Mouse (Mus musculus) CD8-positive naive resting alpha-beta T cell, adult 2 months (primary cell): ENCODE measurements around the gene Lats2.
"Not testable (repeated sequence)": the region's sequence is repeated elsewhere in the genome, so short reads cannot be mapped to it uniquely, and the experiment has no call there.

Source experiments
- DNase-seq, 2 experiments: peaks; one replicate each; pipeline ENCODE4 v3.0.0; 2022; ENCODE audit warnings: low read depth in 2 of 2, low spot score in 2 of 2

Gene Lats2

DNA sequence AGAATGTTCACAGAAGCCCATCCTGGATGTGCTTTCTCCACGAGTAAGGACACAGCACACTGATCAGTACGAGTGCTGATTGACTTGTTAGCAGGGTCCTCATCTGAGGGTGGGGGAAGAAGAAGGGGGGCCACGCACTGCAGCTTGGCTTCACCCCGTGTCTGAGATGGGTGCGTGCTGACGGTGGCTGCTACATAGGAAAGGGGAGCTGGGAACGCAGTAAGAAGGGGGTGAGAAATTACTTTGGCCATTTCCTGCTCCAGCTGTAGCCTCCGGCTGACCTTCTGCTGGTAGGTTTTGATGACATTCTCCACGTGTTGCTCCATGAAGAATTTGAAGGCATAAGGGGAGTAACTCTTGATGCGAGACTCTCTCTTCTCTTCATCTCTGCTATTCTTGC is 59.2 kb downstream of the Lats2 start:
- DNase-seq, result no peak

DNA sequence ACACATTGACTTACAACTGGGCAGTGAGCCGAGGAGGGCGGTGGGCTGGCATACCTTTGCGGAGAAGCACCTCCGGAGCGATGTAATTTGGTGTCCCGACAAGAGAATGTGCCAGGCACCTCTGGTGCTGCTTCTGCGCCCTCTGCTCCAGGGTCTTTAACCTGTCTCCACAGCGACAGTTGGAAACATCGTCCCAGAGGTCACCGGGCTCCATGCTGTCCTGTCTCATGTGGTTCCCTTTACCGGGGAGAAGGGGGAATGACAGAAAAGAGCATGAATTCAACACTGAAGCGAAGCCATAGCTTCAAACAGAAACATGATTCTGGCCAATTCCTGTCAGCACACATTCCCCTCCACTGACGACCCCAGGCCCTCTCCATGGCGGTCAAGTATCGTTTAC is 62.1 kb downstream of the Lats2 start:
- no peak for DNase-seq

DNA sequence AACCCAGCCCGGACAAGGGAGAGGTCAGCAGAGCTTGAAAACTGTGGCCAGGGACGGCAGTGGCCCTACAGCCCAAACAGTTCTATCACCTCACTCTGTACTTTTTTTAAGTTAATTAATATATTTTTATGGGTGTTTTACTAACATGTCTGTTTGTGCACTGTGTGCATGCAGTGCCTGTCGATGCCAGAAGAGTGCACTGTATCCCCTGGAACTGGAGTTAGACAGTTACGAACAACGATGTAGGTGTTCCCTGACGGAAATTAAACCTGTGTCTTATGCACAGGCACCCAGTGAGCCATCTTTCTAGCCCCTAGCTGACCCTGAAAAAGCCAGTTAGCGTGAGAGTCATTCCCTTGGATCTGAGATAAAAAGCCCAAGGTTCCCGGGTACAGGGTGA is 62.6 kb downstream of the Lats2 start:
- DNase-seq, result no peak

DNA sequence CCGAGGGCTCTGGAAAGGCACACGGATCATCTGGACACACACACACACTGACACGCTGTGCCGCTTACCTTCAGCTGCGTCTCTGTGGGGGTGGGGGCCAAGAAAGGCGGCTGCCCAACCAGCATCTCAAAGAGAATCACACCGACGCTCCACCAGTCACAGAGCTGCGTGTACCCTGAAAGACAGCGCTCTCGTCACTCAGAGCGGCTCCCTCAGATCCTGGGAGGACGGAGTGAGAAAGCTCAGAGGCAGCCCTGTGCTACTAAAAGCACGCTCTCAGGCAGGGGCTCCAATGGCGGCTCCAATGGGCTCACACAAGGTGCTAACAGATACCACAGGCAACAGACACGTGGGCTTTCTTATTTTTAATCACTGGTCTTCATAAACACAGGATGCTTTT is 63.9 kb downstream of the Lats2 start:
- DNase-seq, result no peak

DNA sequence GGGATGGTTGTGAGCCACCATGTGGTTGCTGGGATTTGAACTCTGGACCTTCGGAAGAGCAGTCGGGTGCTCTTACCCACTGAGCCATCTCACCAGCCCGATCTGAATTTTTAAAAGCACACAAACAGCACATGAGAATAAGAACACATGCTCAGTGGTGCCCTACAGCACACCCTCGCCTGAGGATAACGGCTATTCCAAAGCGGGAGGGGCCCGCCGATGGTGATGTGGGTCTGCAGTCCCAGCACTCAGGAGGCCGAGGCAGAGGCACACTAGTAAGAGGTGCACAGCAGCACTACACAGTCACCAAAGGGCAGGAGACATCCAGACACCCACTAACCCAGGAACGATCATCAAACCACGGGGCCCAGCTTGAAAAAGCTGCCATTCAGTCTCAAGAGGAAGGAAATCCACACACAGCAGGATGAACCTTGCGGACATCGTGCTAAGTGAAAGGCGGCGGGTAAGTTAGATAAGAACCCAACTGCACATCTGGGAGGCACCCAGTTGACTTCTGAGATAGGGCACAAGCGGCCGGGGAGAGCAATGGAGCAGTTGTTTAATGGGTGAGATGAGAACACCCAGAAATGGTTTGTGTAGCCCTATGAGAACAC is 65.6 kb downstream of the Lats2 start:
- DNase-seq, result no peak

DNA sequence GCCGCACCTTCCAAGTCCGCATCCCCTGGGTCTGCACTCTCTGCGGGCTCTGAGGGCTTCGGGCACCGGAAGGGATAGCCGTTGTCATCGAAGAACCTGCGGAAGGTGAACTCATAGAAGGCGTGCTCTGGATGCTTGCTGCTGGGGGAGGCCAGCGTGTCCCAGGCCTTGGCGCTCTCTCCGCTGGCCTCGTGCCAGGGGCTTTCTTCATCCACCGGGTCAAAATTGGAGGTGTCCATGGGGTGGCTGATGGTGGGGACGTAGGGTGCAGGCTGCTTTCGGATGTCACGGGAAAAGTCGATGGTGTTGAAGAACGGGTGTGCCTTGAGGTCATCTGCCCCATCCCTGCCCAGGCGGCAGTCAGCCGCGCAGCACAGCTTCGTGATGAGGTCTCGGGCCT is 66.9 kb downstream of the Lats2 start:
- no peak for DNase-seq

DNA sequence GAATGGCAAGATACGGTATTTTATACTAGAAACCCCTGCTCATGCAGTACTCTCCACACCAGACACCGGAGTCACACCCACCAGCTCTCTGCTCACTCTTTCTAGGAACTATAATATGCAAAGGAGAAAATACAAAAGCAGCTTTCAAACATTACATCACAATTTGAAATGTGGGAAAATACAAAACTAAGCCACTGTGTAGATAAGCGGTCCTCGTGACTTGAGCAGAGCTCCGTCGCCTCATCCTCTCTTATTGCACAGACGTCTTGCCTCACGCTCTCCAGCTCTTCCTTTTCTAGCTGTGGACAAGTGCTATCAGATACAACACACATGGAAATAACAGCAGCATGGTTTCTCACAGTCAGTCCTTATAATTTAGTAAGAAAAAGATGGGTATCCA is 67.5 kb downstream of the Lats2 start:
- no peak for DNase-seq

DNA sequence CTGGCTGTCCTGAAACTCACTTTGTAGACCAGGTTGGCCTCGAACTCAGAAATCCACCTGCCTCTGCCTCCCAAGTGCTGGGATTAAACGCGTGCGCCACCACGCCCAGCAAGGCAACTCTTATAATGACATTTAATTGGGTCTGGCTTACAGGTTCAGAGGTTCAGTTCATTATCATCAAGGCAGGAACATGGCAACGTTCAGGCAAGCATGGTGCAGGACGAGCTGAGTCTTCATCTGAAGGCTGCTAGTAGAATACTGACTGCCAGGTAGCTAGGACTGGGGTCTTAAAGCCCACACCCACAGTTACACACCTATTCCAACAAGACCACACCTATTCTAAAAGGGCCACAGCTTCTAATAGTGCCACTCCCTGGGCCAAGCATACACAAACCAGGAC is 70.1 kb downstream of the Lats2 start:
- DNase-seq, result not testable (repeated sequence)

DNA sequence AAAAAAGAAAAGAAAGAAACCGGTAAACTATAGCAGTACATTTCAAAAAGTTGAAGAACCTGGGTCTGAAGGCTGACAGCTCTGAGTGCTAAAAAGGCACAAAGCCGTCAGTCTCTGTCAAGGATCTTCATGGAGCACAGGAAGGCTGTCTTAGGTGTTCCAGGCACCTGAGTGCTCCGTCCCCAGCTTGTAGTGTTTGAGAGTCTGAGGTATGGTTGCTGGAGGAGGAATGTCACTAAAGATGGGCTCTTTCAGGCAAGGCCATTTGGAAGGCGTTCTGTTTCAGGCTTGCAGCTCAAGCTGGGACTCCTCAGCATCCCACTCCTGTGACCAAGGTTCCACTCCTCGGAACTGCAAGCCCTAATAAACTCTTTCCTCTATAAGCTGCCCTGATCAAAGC is 70.7 kb downstream of the Lats2 start:
- no peak for DNase-seq

DNA sequence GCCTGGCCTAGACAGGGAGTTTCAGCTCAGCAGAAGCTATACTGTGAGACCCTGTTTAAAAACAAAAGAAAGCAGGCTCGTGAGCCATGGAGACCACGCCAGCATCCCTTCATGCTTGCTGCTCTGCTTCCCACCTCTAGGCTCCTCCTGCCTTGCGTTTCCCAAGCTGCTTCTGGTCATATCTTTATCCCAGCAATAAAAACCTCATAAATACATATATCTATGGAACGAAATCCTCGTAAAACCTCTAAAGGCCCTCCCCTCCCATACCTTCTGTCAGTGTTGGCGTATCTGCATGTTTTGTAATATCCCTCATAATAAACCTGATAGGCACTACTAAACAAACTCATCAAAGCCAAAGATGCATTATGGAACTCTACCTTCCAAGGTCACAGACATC is 71.5 kb downstream of the Lats2 start:
- no peak for DNase-seq

DNA sequence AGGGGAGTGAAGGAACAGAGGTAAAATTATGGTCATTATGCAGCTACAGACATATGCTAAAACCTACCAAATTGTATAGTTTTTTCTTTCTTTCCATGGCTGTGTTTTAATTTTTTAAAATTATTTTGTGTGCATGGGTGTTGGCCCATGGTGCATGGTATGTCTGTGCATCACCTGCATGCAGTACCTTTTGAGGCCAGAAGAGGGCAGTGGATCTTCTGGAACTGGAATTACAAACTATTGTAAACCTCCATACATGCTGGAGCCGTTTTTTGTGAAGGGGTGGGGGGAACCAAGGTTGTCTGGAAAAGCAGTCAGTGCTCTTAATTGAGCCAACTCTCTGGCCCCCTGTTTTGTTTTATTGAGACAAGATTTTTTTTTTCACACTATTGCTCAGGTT is 73.6 kb downstream of the Lats2 start:
- peak; percentile 56 to 75 for DNase-seq

DNA sequence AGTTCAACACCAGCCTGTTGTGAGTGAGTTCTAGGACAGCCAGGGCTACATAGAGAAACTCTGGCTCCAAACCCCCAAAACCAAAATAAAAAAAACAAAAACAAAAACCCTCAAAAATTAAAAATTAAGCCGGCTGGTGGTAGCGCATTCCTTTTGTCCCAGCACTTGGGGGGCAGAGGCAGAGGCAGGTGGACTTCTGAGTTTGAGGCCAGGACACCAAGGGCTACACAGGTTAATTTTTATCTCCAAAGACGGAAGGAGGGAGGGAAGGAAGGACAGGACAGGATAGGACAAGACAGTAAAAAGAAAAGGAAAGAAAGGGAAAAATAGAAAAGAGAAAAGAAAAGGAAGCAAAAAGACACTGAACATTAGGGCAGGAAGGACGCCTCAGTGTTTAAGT is 75.4 kb downstream of the Lats2 start:
- DNase-seq, result no peak

DNA sequence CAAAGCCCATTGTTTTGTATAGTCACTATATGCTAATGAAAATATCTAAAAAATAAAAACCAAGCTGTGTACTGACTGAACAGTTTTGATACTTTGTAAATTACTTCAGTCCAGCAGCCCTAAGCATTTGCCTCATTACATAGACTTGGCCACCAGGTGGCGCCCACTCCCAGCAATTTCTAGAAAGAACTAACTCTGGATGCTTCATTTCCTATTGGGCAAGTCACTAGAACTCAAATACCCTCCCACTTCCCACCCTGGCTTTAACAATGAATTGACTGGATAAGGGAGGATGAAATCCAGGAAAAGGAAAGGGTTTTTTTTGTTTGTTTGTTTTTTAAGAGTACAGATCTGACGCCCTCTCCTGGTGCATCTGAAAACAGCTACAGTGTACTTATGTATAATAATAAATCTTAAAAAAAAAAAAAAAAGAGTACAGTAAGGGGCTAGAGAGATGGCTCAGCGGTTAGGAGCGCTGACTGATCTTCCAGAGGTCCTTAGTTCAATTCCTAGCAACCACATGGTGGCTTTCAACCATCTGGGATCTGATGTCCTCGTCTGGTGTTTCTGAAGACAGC is 78.1 kb downstream of the Lats2 start:
- peak; percentile 66 to 79 for DNase-seq

DNA sequence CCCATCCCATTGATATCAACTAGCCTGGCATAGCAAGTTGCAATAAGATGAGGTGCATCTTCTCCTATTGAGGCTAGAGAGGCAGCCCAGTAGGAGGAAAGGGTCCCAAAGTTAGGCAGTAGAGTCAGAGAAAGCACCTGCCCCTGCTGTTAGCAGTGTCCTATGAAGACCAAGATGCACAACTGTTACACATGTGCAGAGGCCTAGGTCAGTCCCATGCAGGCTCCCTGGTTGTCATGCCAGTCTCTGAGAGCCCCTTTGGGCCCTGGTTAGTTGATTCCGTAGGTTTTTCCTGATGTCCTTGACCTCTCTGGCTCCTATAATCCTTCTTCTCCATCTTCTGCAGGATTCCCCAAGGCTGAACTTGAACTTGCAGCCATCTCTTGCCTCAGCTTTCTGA is 78.7 kb downstream of the Lats2 start:
- DNase-seq, result no peak

DNA sequence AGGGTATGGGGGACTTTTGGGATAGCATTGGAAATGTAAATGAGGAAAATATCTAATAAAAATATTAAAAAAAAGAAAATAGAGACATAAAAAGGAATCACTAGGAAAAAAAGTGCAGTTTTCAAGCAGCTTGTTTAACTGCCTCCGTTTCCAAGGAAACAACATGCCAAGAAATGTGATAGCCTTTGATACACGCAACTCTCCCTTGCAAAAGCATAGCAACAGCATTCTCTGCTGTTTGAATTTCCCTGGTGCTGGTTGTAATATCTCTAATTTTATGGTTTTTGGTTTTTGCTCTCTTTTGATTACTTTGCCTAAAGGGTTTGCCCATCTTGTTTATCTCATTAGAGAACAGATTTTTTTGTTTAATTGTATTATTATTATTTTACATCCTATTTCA is 82.7 kb downstream of the Lats2 start:
- no peak for DNase-seq

DNA sequence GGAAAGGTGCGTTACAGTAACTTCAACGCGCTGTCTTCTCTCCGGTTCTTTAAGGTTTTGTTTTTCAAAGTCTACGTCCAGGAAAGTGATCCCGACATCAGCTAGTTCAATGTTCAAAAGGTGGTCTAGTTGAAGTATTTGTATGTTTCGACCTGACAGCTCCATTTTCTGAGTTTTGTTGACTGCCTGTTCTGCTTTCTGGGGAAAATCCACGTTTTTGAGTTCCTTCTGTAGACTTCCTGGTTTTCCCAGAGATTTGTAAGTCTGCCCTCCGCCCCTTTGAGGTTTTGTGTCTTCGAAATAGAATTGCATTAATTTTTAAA is 92.6 kb downstream of the Lats2 start:
- DNase-seq, result no peak

DNA sequence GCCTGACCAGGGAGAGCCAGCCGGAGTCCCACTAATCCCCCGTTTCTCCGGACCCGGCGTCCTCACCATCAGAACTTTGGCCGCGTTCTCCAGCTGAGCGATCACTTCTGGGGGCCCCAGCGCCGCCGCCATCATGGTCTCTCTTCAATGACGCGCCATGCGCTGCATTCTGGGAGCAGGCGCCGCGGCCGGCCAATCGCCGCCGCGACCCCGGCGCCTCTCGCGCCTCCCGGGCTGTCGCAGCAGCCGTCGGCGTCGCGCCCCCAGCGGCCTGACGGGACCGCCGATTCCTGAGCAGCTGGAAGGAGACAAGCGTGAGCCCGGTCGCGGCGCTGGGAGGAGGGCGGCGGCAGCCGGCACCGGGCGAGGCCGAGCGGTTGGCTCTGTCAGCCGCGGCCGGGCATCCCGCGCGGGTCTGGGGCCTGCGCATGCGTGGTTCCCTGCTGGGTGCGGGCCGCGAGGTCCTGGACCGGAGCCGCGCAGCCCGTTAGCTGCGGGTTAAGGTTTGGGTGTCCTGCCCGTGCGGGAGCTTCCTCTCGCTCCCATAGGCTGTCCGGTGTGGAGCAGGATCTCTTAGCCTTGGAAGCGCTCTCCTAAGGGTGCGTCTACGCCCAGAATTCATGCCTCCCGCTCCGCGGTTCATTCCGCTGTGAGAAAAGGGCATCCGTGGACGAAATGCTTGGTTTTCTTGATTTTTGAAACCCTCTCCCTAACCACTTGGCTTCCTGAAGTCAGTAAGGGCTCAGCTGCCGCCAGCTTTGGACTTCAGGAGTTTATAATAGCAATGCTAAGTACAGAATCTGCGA is 93.2 kb downstream of the Lats2 start, which contains the start of gene Xpo4:
Xpo4 (minus strand) TSS at position 609 of the 806 bp plus-strand sequence.
- DNase-seq, result peak; percentile 77

DNA sequence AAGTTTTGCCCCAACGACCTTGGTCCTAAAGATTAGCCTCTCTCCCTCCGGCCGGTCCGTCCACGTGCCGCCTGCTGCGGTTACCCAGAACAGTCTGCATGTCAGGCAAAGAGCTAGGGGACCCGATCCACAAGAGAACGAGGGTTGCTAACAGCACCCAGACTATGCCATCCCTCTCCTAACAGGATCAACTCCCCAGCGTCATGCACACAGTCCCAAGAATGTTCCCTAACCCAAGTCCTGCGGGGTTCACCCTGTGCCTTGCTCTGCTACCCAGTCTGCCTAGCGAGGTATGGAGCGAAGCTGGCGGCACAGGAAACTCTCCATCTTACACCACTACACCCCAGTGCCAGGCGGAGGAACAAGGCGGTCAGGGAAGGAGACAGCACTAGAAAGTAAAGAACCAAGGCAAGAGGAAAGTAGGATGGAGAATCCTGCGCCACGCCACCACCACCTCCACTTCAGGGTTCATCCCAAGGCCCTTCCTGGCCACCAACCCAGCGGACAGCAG is 93.8 kb downstream of the Lats2 start:
- peak in 1 of 2 experiments; percentile 7 for DNase-seq

DNA sequence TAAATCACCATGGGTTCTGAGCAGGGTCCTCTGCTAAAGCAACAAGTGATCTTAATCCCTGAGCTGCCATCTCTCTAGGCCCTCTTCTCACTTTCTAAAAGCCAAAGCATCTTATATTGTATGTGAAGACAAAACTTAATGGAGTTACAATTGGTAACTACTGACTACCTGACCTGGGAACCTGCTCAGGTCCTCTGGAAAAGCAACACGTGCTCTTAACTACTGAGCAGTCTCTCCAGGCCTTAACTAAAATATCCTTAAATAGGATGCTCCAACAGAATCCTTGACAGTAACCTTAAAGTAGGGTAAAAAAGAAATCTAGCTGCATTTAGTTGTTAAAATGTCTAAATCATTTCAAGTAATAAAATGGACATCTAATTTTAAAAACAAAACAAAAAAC is 94.6 kb downstream of the Lats2 start:
- DNase-seq, result no peak

DNA sequence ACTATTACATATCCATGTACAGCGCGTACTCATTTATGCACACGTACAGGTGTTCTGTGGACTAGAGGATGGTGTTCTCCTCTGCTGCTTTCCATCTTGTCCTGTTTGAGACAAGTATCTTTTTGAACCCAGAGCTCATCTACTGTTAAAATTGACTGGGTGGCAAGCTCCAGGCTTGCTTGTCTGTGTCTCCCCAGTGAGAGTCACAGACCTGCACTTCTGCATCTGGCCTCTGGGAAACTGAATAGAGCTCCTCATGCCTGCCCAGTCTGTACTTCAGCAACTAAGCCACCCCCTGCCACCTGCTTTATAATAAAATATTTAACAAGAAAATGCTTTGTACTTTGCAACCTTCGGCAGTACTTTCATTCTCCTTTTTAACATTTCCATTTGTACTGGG is 99.9 kb downstream of the Lats2 start:
- DNase-seq, result no peak

DNA sequence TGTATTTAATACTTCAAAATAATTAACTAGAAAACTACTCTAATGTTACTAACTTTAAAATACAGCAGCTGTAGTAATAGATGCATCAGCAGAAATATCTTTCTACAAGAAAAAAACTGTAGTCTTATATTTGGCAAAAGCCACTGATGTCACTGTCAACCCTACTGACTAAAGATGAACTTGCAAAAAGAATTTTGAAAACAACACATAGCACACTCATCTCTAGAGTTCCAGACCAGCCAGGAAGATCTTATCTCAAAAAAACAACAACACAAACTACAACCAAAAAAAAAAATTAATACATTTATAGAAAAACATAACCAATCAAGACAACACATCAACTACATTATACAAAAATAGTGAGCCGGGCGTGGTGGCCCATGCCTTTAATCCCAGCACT is 100.7 kb downstream of the Lats2 start:
- DNase-seq, result no peak

DNA sequence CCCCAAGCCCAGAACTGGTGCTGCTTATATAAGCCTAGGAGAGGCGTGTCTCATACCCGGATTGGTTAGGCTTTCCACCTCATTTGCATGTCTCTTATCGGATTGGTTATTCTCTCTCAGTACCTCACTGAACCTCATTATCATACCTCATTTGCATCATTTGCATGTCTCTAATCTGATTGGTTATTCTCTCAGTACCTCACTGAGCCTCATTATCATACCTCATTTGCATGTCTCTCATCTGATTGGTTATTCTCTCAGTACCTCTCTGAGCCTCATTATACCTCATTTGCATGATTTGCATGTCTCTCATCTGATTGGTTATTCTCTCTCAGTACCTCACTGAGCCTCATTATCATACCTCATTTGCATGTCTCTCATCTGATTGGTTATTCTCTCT is 101.7 kb downstream of the Lats2 start:
- not testable (repeated sequence) for DNase-seq
